ENCODE assay signal across 9 mouse cellular contexts in the genomic region with DNA sequence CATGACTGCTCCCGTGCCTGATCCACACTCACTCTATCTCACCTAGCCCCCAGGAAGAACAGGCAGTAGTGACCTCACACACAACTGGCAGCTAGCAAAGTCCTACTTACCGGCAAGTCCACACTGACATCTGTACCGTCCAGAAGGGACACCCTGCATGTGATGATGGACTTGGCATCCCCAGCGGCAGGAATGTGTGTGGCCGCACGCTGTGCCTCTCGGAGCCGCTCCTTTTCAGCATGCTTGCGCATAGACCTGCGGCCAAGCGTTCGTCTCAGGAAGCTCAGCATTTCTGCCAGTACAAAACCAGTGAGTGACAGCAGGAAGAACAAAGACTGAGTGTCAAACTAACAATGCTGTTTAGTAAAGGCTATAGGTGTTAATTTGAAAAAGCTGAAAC. TPM values are rescaled to one million over a fixed set of nuclear protein-coding genes. Genes with fewer than 3 reads are reported as not detected.
DNase-seq lines count a peak whose midpoint lies in the region; ATAC-seq and TF ChIP-seq lines count a peak whose summit lies in the region.
"Had no signal": no experiment of that assay in that cellular context is flagged by ENCODE, and none has a peak within 500 bp of the region (broad histone marks: within the 10 kb centered on the region; RNA-seq: fewer than 3 reads in every experiment).

No protein-coding gene starts in this region.

- H3K4me1 ChIP-seq in forebrain, embryonic 15.5 days = peaks cover 4% of the 10 kb centered on the region
- H3K4me1 ChIP-seq in intestine, postnatal 0 days (replicated peaks; ENCODE audit: control insufficient read depth, insufficient read depth, low read length) = 0 out of 2 replicates have a peak, but pooled peaks cover 3% of the 10 kb centered on the region
- no peaks in the 10 kb centered on the region for H3K4me1 ChIP-seq in midbrain, embryonic 14.5 days (ENCODE audit: control insufficient read depth, insufficient read depth, low read length)
- H3K4me1 ChIP-seq in neural tube, embryonic 15.5 days = no peaks in the 10 kb centered on the region; the same call in 1 of the 2 replicates
- H3K4me1 ChIP-seq: limb, embryonic 15.5 days had no signal

- H3K27me3 ChIP-seq in forebrain, embryonic 15.5 days = no peaks in the 10 kb centered on the region
- no peaks in the 10 kb centered on the region for H3K27me3 ChIP-seq in intestine, postnatal 0 days (replicated peaks; ENCODE audit: control insufficient read depth, insufficient read depth, low read length)
- no peaks in the 10 kb centered on the region for H3K27me3 ChIP-seq in midbrain, embryonic 14.5 days (ENCODE audit: control insufficient read depth, insufficient read depth, low read length)
- H3K27me3 ChIP-seq in neural tube, embryonic 15.5 days (replicated peaks) = no peaks in the 10 kb centered on the region
- H3K27me3 ChIP-seq: limb, embryonic 15.5 days had no signal

- intact Hi-C loops in left cerebral cortex, postnatal 36 days (cut with DNase I) = loop anchor here (10.0 kb wide), 1 partner anchor 188 kb away; no protein-coding TSS in a partner anchor

- no peak overlapping the region for H3K9ac ChIP-seq in forebrain, embryonic 15.5 days (replicated peaks)
- no peak overlapping the region for H3K9ac ChIP-seq in intestine, postnatal 0 days (ENCODE audit: low read depth, low read length)
- no peak overlapping the region for H3K9ac ChIP-seq in midbrain, embryonic 14.5 days (replicated peaks; ENCODE audit: low read length)
- no peak overlapping the region for H3K9ac ChIP-seq in neural tube, embryonic 15.5 days (replicated peaks)
- H3K9ac ChIP-seq: limb, embryonic 15.5 days had no signal

- no peak overlapping the region for H3K27ac ChIP-seq in forebrain, embryonic 15.5 days (replicated peaks)
- H3K27ac ChIP-seq in intestine, postnatal 0 days (ENCODE audit: low read depth, low read length) = no peak overlapping the region
- H3K27ac ChIP-seq in midbrain, embryonic 14.5 days (replicated peaks; ENCODE audit: low read depth, low read length) = no peak overlapping the region
- H3K27ac ChIP-seq in neural tube, embryonic 15.5 days (replicated peaks) = no peak overlapping the region
- H3K27ac ChIP-seq: limb, embryonic 15.5 days had no signal

- H3K36me3 ChIP-seq in forebrain, embryonic 15.5 days = no peaks in the 10 kb centered on the region
- no peaks in the 10 kb centered on the region for H3K36me3 ChIP-seq in intestine, postnatal 0 days (ENCODE audit: control insufficient read depth, insufficient read depth)
- no peaks in the 10 kb centered on the region for H3K36me3 ChIP-seq in midbrain, embryonic 14.5 days (ENCODE audit: control insufficient read depth, insufficient read depth, low read length)
- H3K36me3 ChIP-seq in neural tube, embryonic 15.5 days = no peaks in the 10 kb centered on the region
- H3K36me3 ChIP-seq: limb, embryonic 15.5 days had no signal

- 17% methylated on average over 12 of the region's 12 CpGs for WGBS in forebrain, embryonic 15.5 days
- 68% methylated on average over 12 of the region's 12 CpGs for WGBS in intestine, postnatal 0 days
- WGBS in midbrain, embryonic 14.5 days = 20% methylated on average over 12 of the region's 12 CpGs
- 64% methylated on average over 12 of the region's 12 CpGs for WGBS in neural tube, embryonic 15.5 days

- no peaks in the 10 kb centered on the region for H3K9me3 ChIP-seq in forebrain, embryonic 15.5 days
- H3K9me3 ChIP-seq in intestine, postnatal 0 days (ENCODE audit: control insufficient read depth) = no peaks in the 10 kb centered on the region
- no peaks in the 10 kb centered on the region for H3K9me3 ChIP-seq in midbrain, embryonic 14.5 days (ENCODE audit: control insufficient read depth, low read length)
- no peaks in the 10 kb centered on the region for H3K9me3 ChIP-seq in neural tube, embryonic 15.5 days (replicated peaks)
- H3K9me3 ChIP-seq: limb, embryonic 15.5 days had no signal

- peak; percentile 19 for DNase-seq in urinary bladder, postnatal 14 days (ENCODE audit: low spot score)
- DNase-seq in urinary bladder, postnatal 10 days (ENCODE audit: low spot score) = no peak
- peak; percentile 61 for DNase-seq in midbrain, embryonic 14.5 days
- DNase-seq in left cerebral cortex, postnatal 36 days (ENCODE audit: low spot score in 2 of 2) = no peak
- DNase-seq in thymus, postnatal 4 days = no peak

- TF ChIP-seq CTCF in intestine, postnatal 0 days (IDR thresholded peaks at IDR 0.05; ENCODE audit: low read depth) = peak; percentile 66

- ATAC-seq in forebrain, embryonic 15.5 days (replicated peaks) = peak; percentile 51
- peak; percentile 55 for ATAC-seq in intestine, postnatal 0 days
- no peak for ATAC-seq in midbrain, embryonic 14.5 days (ENCODE audit: low FRiP score, low TSS enrichment)
- no peak for ATAC-seq in neural tube, embryonic 15.5 days (ENCODE audit: low FRiP score)

- no peak overlapping the region for H3K4me3 ChIP-seq in forebrain, embryonic 15.5 days
- H3K4me3 ChIP-seq in intestine, postnatal 0 days (ENCODE audit: low read depth, low read length) = no peak overlapping the region
- no peak overlapping the region for H3K4me3 ChIP-seq in midbrain, embryonic 14.5 days (replicated peaks; ENCODE audit: low read depth, low read length)
- no peak overlapping the region for H3K4me3 ChIP-seq in neural tube, embryonic 15.5 days (replicated peaks)
- H3K4me3 ChIP-seq: limb, embryonic 15.5 days had no signal

- H3K4me2 ChIP-seq in forebrain, embryonic 15.5 days (replicated peaks) = no peak overlapping the region
- H3K4me2 ChIP-seq in intestine, postnatal 0 days (replicated peaks; ENCODE audit: low read depth) = no peak overlapping the region
- H3K4me2 ChIP-seq in midbrain, embryonic 14.5 days (ENCODE audit: low read length) = no peak overlapping the region
- no peak overlapping the region for H3K4me2 ChIP-seq in neural tube, embryonic 15.5 days
- H3K4me2 ChIP-seq: limb, embryonic 15.5 days had no signal

RNA-seq across cellular contexts. Expression of a gene that starts 6.4 kb away (rescaled TPM):
- polyA plus RNA-seq in forebrain, embryonic 15.5 days (2015; fragmentation: Nextera tagmentation; extraction: Ambion mirVana) = 20.1 and 20.3 TPM in 2 replicates
- 14.3 and 17.5 TPM in 2 replicates for polyA plus RNA-seq in intestine, postnatal 0 days (2015; fragmentation: Nextera tagmentation; extraction: Ambion mirVana)
- polyA plus RNA-seq in midbrain, embryonic 14.5 days (2014; fragmentation: Nextera tagmentation; extraction: Ambion mirVana) = 16.7 and 23.5 TPM in 2 replicates
- total RNA-seq in left cerebral cortex, postnatal 36 days (2021) = 1 to 10 TPM; 5.6 to 6.3 TPM
- 17.1 and 26.0 TPM in 2 replicates for polyA plus RNA-seq in neural tube, embryonic 15.5 days (2015; fragmentation: Nextera tagmentation; extraction: Ambion mirVana)

Comparison
In these comparisons a context has a peak if more than half of its experiments do, and no peak if none do; other contexts are left out.
1. DNase-seq: peak in urinary bladder, postnatal 14 days (single experiment) and midbrain, embryonic 14.5 days (single experiment); none in urinary bladder, postnatal 10 days (single experiment), left cerebral cortex, postnatal 36 days (0 of 2) and thymus, postnatal 4 days (single experiment).
2. ATAC-seq: peak in forebrain, embryonic 15.5 days (single experiment) and intestine, postnatal 0 days (single experiment); none in midbrain, embryonic 14.5 days (single experiment) and neural tube, embryonic 15.5 days (single experiment).